23 mouse cellular contexts compared by ENCODE assay signal in the genomic region with DNA sequence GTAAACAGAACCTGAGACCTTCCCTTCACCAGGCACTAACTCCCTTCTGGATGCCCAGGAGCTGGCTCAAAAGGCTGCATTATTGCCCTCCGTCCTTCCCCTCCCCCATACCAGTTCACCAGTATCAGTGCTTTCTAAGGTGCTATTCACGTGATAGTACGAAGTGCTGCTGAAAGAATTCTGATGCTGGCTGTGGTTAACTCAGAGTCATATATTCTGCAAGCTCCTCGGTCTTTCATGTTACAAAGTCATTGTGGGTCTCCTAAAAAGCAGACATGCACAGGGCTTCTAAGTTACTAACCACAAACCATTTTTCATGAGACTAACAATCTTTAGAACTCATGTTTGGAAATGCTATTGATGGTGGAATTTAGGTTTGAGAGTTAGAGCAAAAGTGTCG.
"Had no signal": no experiment of that assay in that cellular context is flagged by ENCODE, and none has a peak within 500 bp of the region (broad histone marks: within the 10 kb centered on the region; RNA-seq: fewer than 3 reads in every experiment).

No protein-coding gene starts in this region.

- H3K27ac ChIP-seq: limb, embryonic 10.5 days; limb, embryonic 13.5 days; liver, embryonic 12.5 days; liver, embryonic 15.5 days; lung, embryonic 15.5 days; midbrain, embryonic 10.5 days; midbrain, embryonic 13.5 days; neural tube, embryonic 12.5 days; neural tube, embryonic 15.5 days; stomach, postnatal 0 days had no signal

- H3K4me3 ChIP-seq: limb, embryonic 10.5 days; limb, embryonic 13.5 days; liver, embryonic 12.5 days; liver, embryonic 15.5 days; lung, embryonic 15.5 days; megakaryocyte, embryonic 14.5 days; midbrain, embryonic 10.5 days; midbrain, embryonic 13.5 days; myocyte; neural tube, embryonic 12.5 days; neural tube, embryonic 15.5 days had no signal

- H3K36me3 ChIP-seq: liver, embryonic 15.5 days had no signal

- H3K4me1 ChIP-seq: liver, embryonic 15.5 days; midbrain, embryonic 10.5 days; midbrain, embryonic 13.5 days; neural tube, embryonic 12.5 days; neural tube, embryonic 15.5 days had no signal

- H3K27me3 ChIP-seq: limb, embryonic 13.5 days; liver, embryonic 12.5 days; liver, embryonic 15.5 days; lung, embryonic 15.5 days; megakaryocyte, embryonic 14.5 days; midbrain, embryonic 13.5 days; neural tube, embryonic 12.5 days; neural tube, embryonic 15.5 days had no signal

- DNase-seq: kidney, adult 18-20 months; kidney, adult 9 months; kidney, postnatal 14 days; kidney, postnatal 4 days; liver; lung, adult 18-20 months; lung, postnatal 10 days; lung, postnatal 36 days; right cerebral cortex, postnatal 25 days; spleen, adult 18-20 months; thymus, postnatal 4 days had no signal
